Mouse (Mus musculus): Measurements from ENCODE around the gene Gnptab. TPM values are rescaled to one million over a fixed set of nuclear protein-coding genes. Genes with fewer than 3 reads are reported as not detected.
A peak's percentile ranks its signal among the peaks of the same experiment; 100 is the strongest.

The Gnptab gene
- total and polyA plus RNA-seq, 3 experiments = 14.2 to 24.1 TPM; not detected in 1

- H3K9me3 ChIP-seq (replicated peaks; ENCODE audit: insufficient read depth, low read length) = no peaks in the 10 kb centered on the region
- peak; percentile 18 for DNase-seq (ENCODE audit: low read depth, low spot score)
- peaks cover 5 to 23% of the 10 kb centered on the region in 2 experiments for H3K4me1 ChIP-seq (ENCODE audit: control insufficient read depth in 1 of 2, insufficient read depth in 2 of 2, low read length in 2 of 2)
- peaks cover 28% of the 10 kb centered on the region for H3K79me2 ChIP-seq (ENCODE audit: control insufficient read depth, insufficient read depth, low read length, poor library complexity)
- H3K27me3 ChIP-seq (ENCODE audit: control insufficient read depth in 1 of 2, insufficient read depth in 2 of 2, low read length in 2 of 2) = no peaks in the 10 kb centered on the region
- H3K9ac ChIP-seq (ENCODE audit: control insufficient read depth, low read depth, low read length, poor library complexity, severe bottlenecking) = no peak overlapping the region
- TF ChIP-seq USF2 (IDR thresholded peaks at IDR 0.05; ENCODE audit: borderline replicate concordance in 1 of 2, insufficient read depth in 1 of 2, low read depth in 1 of 2, low read length in 2 of 2) (no peak), RAD21 (IDR thresholded peaks at IDR 0.05; ENCODE audit: low read depth, low read length) (no peak), MYB (IDR thresholded peaks at IDR 0.05; ENCODE audit: low read depth, low read length) (no peak), NRF1 (IDR thresholded peaks at IDR 0.05; ENCODE audit: insufficient read depth, low read depth, low read length, poor library complexity, severe bottlenecking) (no peak), RCOR1 (IDR thresholded peaks at IDR 0.05; ENCODE audit: low read depth, low read length) (no peak), GATA1 (IDR thresholded peaks at IDR 0.05; ENCODE audit: low read depth, low read length) (no peak), NELFE (IDR thresholded peaks at IDR 0.05; ENCODE audit: low read depth, low read length) (no peak), POLR2AphosphoS5 (IDR thresholded peaks at IDR 0.05; ENCODE audit: borderline replicate concordance, low read depth, low read length) (no peak), TBP (IDR thresholded peaks at IDR 0.05; ENCODE audit: low read depth, low read length) (no peak), ETS1 (IDR thresholded peaks at IDR 0.05; ENCODE audit: low read depth, low read length) (no peak), MYC (IDR thresholded peaks at IDR 0.05; ENCODE audit: low read depth, low read length) (no peak), TCF12 (IDR thresholded peaks at IDR 0.05; ENCODE audit: low read depth, low read length) (no peak), ZKSCAN1 (IDR thresholded peaks at IDR 0.05; ENCODE audit: low read depth, low read length) (no peak)
- H3K4me3 ChIP-seq (ENCODE audit: control insufficient read depth in 1 of 2, insufficient read depth in 1 of 2, low read depth in 2 of 2, low read length in 2 of 2) = peak overlapping the region in 1 of 2 experiments; percentile 5; a peak in 1 of 4 replicates
- H3K27ac ChIP-seq (ENCODE audit: control insufficient read depth, low read depth, low read length) = no peak overlapping the region
- peaks cover 0 to 26% of the 10 kb centered on the region in 2 experiments; a peak in 2 of 4 replicates for H3K36me3 ChIP-seq (ENCODE audit: control insufficient read depth in 1 of 2, insufficient read depth in 2 of 2, low read length in 2 of 2)
Measured at GRCm38 (mm10) chr10:88377666-88378065, 1.3 kb upstream of the Gnptab start.

- peaks cover 5 to 31% of the 10 kb centered on the region in 2 experiments for H3K4me1 ChIP-seq (ENCODE audit: control insufficient read depth in 1 of 2, insufficient read depth in 2 of 2, low read length in 2 of 2)
- H3K36me3 ChIP-seq (ENCODE audit: control insufficient read depth in 1 of 2, insufficient read depth in 2 of 2, low read length in 2 of 2) = peaks cover 0 to 32% of the 10 kb centered on the region in 2 experiments; a peak in 2 of 4 replicates
- peak overlapping the region; percentile 81 for H3K27ac ChIP-seq (ENCODE audit: control insufficient read depth, low read depth, low read length)
- H3K79me2 ChIP-seq (ENCODE audit: control insufficient read depth, insufficient read depth, low read length, poor library complexity) = peaks cover 44% of the 10 kb centered on the region
- H3K4me3 ChIP-seq (ENCODE audit: control insufficient read depth in 1 of 2, insufficient read depth in 1 of 2, low read depth in 2 of 2, low read length in 2 of 2) = peak overlapping the region; percentile 82 to 97
- no peaks in the 10 kb centered on the region for H3K9me3 ChIP-seq (replicated peaks; ENCODE audit: insufficient read depth, low read length)
- peak; percentile 86 for DNase-seq (ENCODE audit: low read depth, low spot score)
- peak overlapping the region; percentile 90 for H3K9ac ChIP-seq (ENCODE audit: control insufficient read depth, low read depth, low read length, poor library complexity, severe bottlenecking)
- no peaks in the 10 kb centered on the region for H3K27me3 ChIP-seq (ENCODE audit: control insufficient read depth in 1 of 2, insufficient read depth in 2 of 2, low read length in 2 of 2)
- TF ChIP-seq POLR2AphosphoS2 (IDR thresholded peaks at IDR 0.05; ENCODE audit: low read length) (0 out of 2 replicates have a peak, but pooled peaks have one; percentile 44), POLR2AphosphoS5 (IDR thresholded peaks at IDR 0.05; ENCODE audit: borderline replicate concordance, low read depth, low read length) (no peak), ZMIZ1 (IDR thresholded peaks at IDR 0.05; ENCODE audit: low read depth, low read length) (0 out of 2 replicates have a peak, but pooled peaks have one; percentile 43), BHLHE40 (IDR thresholded peaks at IDR 0.05; ENCODE audit: borderline replicate concordance, low read depth, low read length) (peak; percentile 93), ZNF384 (IDR thresholded peaks at IDR 0.05; ENCODE audit: low read depth, low read length) (no peak), MEF2A (IDR thresholded peaks at IDR 0.05; ENCODE audit: extremely low read depth, insufficient replicate concordance, low read depth, low read length, poor library complexity, severe bottlenecking) (no peak), ETS1 (IDR thresholded peaks at IDR 0.05; ENCODE audit: low read depth, low read length) (peak; percentile 91), GATA1 (IDR thresholded peaks at IDR 0.05; ENCODE audit: low read depth, low read length) (peak; percentile 75), E2F4 (IDR thresholded peaks at IDR 0.05; ENCODE audit: borderline replicate concordance, low read depth, low read length) (no peak), ZKSCAN1 (IDR thresholded peaks at IDR 0.05; ENCODE audit: low read depth, low read length) (no peak), POLR2A (IDR thresholded peaks at IDR 0.05; ENCODE audit: control insufficient read depth in 1 of 2, insufficient read depth in 1 of 2, low read depth in 1 of 2, low read length in 2 of 2, poor library complexity in 1 of 2) (peak in 1 of 2 experiments; percentile 58; a peak in 1 of 4 replicates), MXI1 (IDR thresholded peaks at IDR 0.05; ENCODE audit: low read depth, low read length) (peak; percentile 92), SMC3 (IDR thresholded peaks at IDR 0.05; ENCODE audit: low read depth, low read length) (0 out of 2 replicates have a peak, but pooled peaks have one; percentile 8), NRF1 (IDR thresholded peaks at IDR 0.05; ENCODE audit: insufficient read depth, low read depth, low read length, poor library complexity, severe bottlenecking) (no peak; the same call in 1 of the 2 replicates), RAD21 (IDR thresholded peaks at IDR 0.05; ENCODE audit: low read depth, low read length) (no peak), USF1 (IDR thresholded peaks at IDR 0.05; ENCODE audit: low read depth, low read length) (peak; percentile 90), MAX (IDR thresholded peaks at IDR 0.05; ENCODE audit: low read length) (peak; percentile 37; the same call in 1 of the 2 replicates), HCFC1 (IDR thresholded peaks at IDR 0.05; ENCODE audit: low read depth, low read length) (peak; percentile 51), GABPA (IDR thresholded peaks at IDR 0.05; ENCODE audit: low read depth, low read length) (no peak), EP300 (IDR thresholded peaks at IDR 0.05; ENCODE audit: low read depth in 1 of 2, low read length in 2 of 2) (peak in 1 of 2 experiments; percentile 38; a peak in 1 of 4 replicates), MAFK (IDR thresholded peaks at IDR 0.05; ENCODE audit: borderline replicate concordance, low read depth, low read length) (no peak), USF2 (IDR thresholded peaks at IDR 0.05; ENCODE audit: borderline replicate concordance in 1 of 2, insufficient read depth in 1 of 2, low read depth in 1 of 2, low read length in 2 of 2) (peak in 1 of 2 experiments; percentile 52; a peak in 1 of 4 replicates), MYB (IDR thresholded peaks at IDR 0.05; ENCODE audit: low read depth, low read length) (no peak), TBP (IDR thresholded peaks at IDR 0.05; ENCODE audit: low read depth, low read length) (peak; percentile 57)
Measured at GRCm38 (mm10) chr10:88380002-88380401, 1.1 kb downstream of the Gnptab start.
